Mouse (Mus musculus) left cerebral cortex, adult 2 months (tissue): ENCODE measurements around the gene Dlec1. TPM values are rescaled to one million over a fixed set of nuclear protein-coding genes. Genes with fewer than 3 reads are reported as not detected.

Source experiments
- DNase-seq, 2 experiments: peaks; one replicate each; pipeline ENCODE4 v3.0.0; 2021 to 2022; ENCODE audit warnings: low spot score in 2 of 2, mixed read lengths in 1 of 2; ENCODE audit errors: extremely low spot score in 1 of 2
- H3K27ac ChIP-seq: fragments of 200-600 bp; 2 replicates; pipeline ENCODE4 v1.8.1; 2022
- H3K4me3 ChIP-seq: fragments of 200-600 bp; 2 replicates; pipeline ENCODE4 v1.8.1; 2022
- CTCF ChIP-seq: fragments of 200-600 bp; IDR thresholded peaks from 2 replicates; pipeline ENCODE4 v1.8.1; 2022; ENCODE audit warnings: antibody characterized with exemption, mild to moderate bottlenecking, moderate library complexity
- intact Hi-C: fragments of 180-260 bp; cut with DNase I; formaldehyde crosslinking; loops from one replicate; pipeline ENCODE4 v1.15.1; 2025
- total RNA-seq, 2 experiments: library from RNA; stranded (reverse); gene quantifications; 2 replicates each; pipeline ENCODE4 v1.2.3; 2021

Gene Dlec1
- total RNA-seq, 2 experiments from 2014 or later: 2.8 to 3.8 TPM

DNA sequence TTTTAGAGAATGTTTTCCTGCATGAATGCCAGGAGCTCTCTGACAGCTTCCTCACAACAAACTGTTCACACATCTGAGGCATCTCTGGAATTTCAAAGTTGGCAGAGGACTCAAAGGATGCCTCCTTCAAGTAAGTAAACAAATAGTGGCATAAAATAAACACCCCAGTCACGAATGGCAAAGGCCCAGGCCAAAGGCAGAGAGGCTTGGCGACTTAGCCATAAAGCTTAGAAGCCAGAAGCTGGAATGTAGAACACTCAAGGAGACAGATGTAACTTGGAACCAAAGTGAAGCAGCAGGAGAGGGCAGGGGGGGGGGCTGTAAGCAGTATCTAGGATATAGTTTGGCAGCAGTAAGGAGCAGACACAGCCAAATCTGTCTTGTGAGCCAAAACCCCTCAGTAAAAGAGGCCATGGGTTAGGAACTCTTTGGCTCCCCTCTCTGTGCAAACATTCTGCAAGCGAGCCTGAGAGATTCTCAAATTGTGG, 79.0 kb downstream of the Dlec1 start:
- intact Hi-C loops: no loop called here
- H3K4me3 ChIP-seq: no peak overlapping the region
- H3K27ac ChIP-seq: no peak overlapping the region
- no peak for DNase-seq
- TF ChIP-seq CTCF: no peak

GRCm38 (mm10) chr9:119192202-119192990, 90.1 kb downstream of the Dlec1 start:
- peak; percentile 31 to 43 for DNase-seq
- TF ChIP-seq CTCF: peak; percentile 64
- Histone ChIP-seq H3K4me3 (no peak overlapping the region), H3K27ac (no peak overlapping the region)
- intact Hi-C loops: no loop called here

Other genes with a start within 250 kb of the Dlec1 start
- gene Ctdspl, start 176.0 kb upstream of the Dlec1 start, total RNA-seq: 10 to 100 TPM; 33.9 to 37.5 TPM
- gene Vill, start 49.7 kb upstream of the Dlec1 start, total RNA-seq: 1 to 10 TPM; 8.3 to 8.9 TPM
- gene Plcd1, start 9.0 kb upstream of the Dlec1 start, total RNA-seq: 10 to 100 TPM; 15.2 to 16.2 TPM
- gene Acaa1b, start 54.6 kb downstream of the Dlec1 start, total RNA-seq: 1 to 10 TPM; 1.8 TPM
- gene Gm47289, start 56.7 kb downstream of the Dlec1 start, total RNA-seq: not detected
- under 1 TPM in 1 of 2 experiments, not detected in 1; 0.23 TPM for gene Slc22a13, start 106.6 kb downstream of the Dlec1 start, total RNA-seq
- 10 to 100 TPM; 31.1 to 33.9 TPM for gene Oxsr1, start 219.9 kb downstream of the Dlec1 start, total RNA-seq
- gene Acaa1a, start 237.2 kb downstream of the Dlec1 start, total RNA-seq: 10 to 100 TPM; 69.9 to 73.6 TPM
- 1 to 10 TPM; 4.6 to 5.5 TPM for gene Myd88, start 238.9 kb downstream of the Dlec1 start, total RNA-seq